Mouse (Mus musculus) thymus, postnatal 14 days (tissue): Measurements from ENCODE around the gene Zfp652.
"Not testable (repeated sequence)": the region's sequence is repeated elsewhere in the genome, so short reads cannot be mapped to it uniquely, and the experiment has no call there.

ENCODE experiments used
- DNase-seq: peaks from one replicate; pipeline ENCODE4 v3.0.0; 2021

Gene Zfp652

GRCm38 (mm10) chr11:95858528-95859467, 146.3 kb downstream of the Zfp652 start:
- DNase-seq, result peak; percentile 98

DNA sequence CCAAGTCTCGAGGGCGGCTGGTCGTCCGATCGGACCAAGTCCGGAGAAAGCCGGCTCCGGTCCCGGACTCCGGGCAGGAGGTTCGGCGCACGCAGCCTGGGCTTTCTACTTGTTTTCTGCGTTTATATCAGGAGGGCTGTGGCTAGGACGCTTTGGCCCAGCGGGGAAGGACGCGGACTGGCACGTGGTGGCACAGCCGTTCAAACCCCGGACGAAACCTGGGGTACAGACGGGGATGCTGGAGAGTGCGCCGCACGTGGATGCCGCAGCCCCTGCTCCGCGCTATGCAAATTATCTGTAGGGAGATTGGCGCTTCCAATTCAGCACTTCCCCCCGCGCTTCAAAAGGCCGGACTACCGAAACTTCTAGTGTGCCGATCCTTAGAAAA, 147.0 kb downstream of the Zfp652 start:
- DNase-seq, result peak; percentile 81

GRCm38 (mm10) chr11:95860071-95860490, 147.6 kb downstream of the Zfp652 start:
- DNase-seq, result no peak

DNA sequence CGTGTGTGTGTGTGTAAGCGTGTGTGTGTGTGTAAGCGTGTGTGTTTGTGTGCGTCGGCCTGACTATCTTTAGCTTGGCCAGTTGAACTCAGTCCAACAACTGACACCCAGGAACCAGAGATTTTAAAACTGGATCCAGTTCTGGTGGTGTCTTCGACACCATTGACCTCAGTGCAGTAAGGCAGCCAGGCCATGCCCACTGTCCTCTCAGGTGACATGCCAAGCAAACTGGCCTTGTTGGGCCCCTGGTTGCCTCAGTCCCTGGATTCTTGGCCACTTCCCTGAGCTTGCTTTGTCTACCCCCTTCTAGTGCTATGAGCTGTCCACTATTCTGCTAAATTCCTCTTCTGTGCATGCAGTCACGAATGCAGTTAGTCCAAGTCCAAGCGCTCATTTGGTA, 148.9 kb downstream of the Zfp652 start:
- DNase-seq, result no peak

- no peak for DNase-seq
These were observed 157.0 kb downstream of the Zfp652 start for GRCm38 (mm10) chr11:95869442-95869841.

- no peak for DNase-seq
These were observed 157.5 kb downstream of the Zfp652 start for GRCm38 (mm10) chr11:95869918-95870470.

- peak; percentile 46 for DNase-seq
These were observed 163.3 kb downstream of the Zfp652 start for GRCm38 (mm10) chr11:95875804-95876203.

GRCm38 (mm10) chr11:95876296-95876695, 163.8 kb downstream of the Zfp652 start:
- DNase-seq, result peak; percentile 66

GRCm38 (mm10) chr11:95879861-95880260, 167.4 kb downstream of the Zfp652 start:
- DNase-seq, result not testable (repeated sequence)
